Mouse (Mus musculus) neural tube, embryonic 13.5 days (tissue): ENCODE data around the gene Ska2. TPM values are rescaled to one million over a fixed set of nuclear protein-coding genes. Genes with fewer than 3 reads are reported as not detected.

Source experiments
- ATAC-seq: fragments of 200-750 bp; cut with Nextera tagmentation; 2 replicates; pipeline ENCODE4 v1.8.0; 2017; ENCODE audit warnings: low read depth, mild to moderate bottlenecking, moderate TSS enrichment, moderate library complexity
- H3K27ac ChIP-seq: fragments of 300-500 bp; sonication (generic); replicated peaks from 2 replicates; pipeline ENCODE4 v1.5.1; 2015; ENCODE audit warnings: moderate library complexity, mild to moderate bottlenecking, inconsistent platforms
- H3K27me3 ChIP-seq: fragments of 300-500 bp; sonication (generic); 2 replicates; pipeline ENCODE4 v1.6.1; 2015; ENCODE audit warnings: mild to moderate bottlenecking, inconsistent platforms
- H3K36me3 ChIP-seq: fragments of 300-500 bp; sonication (generic); 2 replicates; pipeline ENCODE4 v1.6.1; 2015; ENCODE audit warnings: mild to moderate bottlenecking, inconsistent platforms
- H3K4me1 ChIP-seq: fragments of 300-500 bp; sonication (generic); replicated peaks from 2 replicates; pipeline ENCODE4 v1.6.1; 2015; ENCODE audit warnings: inconsistent platforms
- H3K4me2 ChIP-seq: fragments of 300-500 bp; sonication (generic); 2 replicates; pipeline ENCODE4 v1.6.1; 2015; ENCODE audit warnings: inconsistent platforms, mild to moderate bottlenecking, moderate library complexity
- H3K4me3 ChIP-seq: fragments of 300-500 bp; sonication (generic); 2 replicates; pipeline ENCODE4 v1.5.1; 2015; ENCODE audit warnings: mild to moderate bottlenecking, inconsistent platforms
- H3K9ac ChIP-seq: fragments of 300-500 bp; sonication (generic); 2 replicates; pipeline ENCODE4 v1.6.1; 2015; ENCODE audit warnings: moderate library complexity, mild to moderate bottlenecking, inconsistent platforms
- H3K9me3 ChIP-seq: fragments of 300-500 bp; sonication (generic); 2 replicates; pipeline ENCODE4 v1.6.1; 2016; ENCODE audit warnings: inconsistent platforms
- WGBS: fragments of 180-500 bp; shearing (Covaris S2); methylation state at CpG from one replicate; pipeline ENCODE4 v1.1.7; 2015; 5-methylcytosine and 5-hydroxymethylcytosine counted together
- polyA plus RNA-seq: library from polyadenylated mRNA; unstranded; fragments of >200 nt; fragmentation: Nextera tagmentation; extraction: Ambion mirVana; gene quantifications from 2 replicates; pipeline ENCODE4 v1.2.1, GENCODE M21; 2015

Gene Ska2
- polyA plus RNA-seq: 49.7 and 59.8 TPM in 2 replicates

- Histone ChIP-seq H3K36me3 (peaks cover 16% of the 10 kb centered on the region), H3K4me2 (peak within 1 kb of the TSS; percentile 90), H3K27me3 (no peaks in the 10 kb centered on the region), H3K9me3 (no peaks in the 10 kb centered on the region), H3K27ac (peak within 1 kb of the TSS; percentile 94), H3K4me3 (peak within 1 kb of the TSS; percentile 93), H3K9ac (peak within 1 kb of the TSS; percentile 95), H3K4me1 (peaks cover 42% of the 10 kb centered on the region)
- peak; percentile 100 for ATAC-seq
- 0% methylated on average over 40 of the region's 40 CpGs for WGBS
These were observed at the start of gene Ska2 for GRCm38 (mm10) chr11:87108755-87109518. TSS of gene Ska2 (plus strand) at chr11:87109234.

- no peak overlapping the region for H3K27ac ChIP-seq
- H3K4me3 ChIP-seq: no peak overlapping the region
- H3K27me3 ChIP-seq: no peaks in the 10 kb centered on the region
- H3K4me1 ChIP-seq: 0 out of 2 replicates have a peak, but pooled peaks cover 4% of the 10 kb centered on the region
- WGBS: 96% methylated on average over 2 of the region's 2 CpGs
- peaks cover 78% of the 10 kb centered on the region for H3K36me3 ChIP-seq
- no peaks in the 10 kb centered on the region for H3K9me3 ChIP-seq
- no peak for ATAC-seq
- no peak overlapping the region for H3K9ac ChIP-seq
- no peak overlapping the region for H3K4me2 ChIP-seq
These were observed 48.6 kb upstream of the Ska2 start for GRCm38 (mm10) chr11:87060410-87060809.

- H3K9me3 ChIP-seq: no peaks in the 10 kb centered on the region
- H3K27me3 ChIP-seq: no peaks in the 10 kb centered on the region
- no peak overlapping the region for H3K27ac ChIP-seq
- H3K4me1 ChIP-seq: 0 out of 2 replicates have a peak, but pooled peaks cover 4% of the 10 kb centered on the region
- ATAC-seq: no peak
- H3K4me3 ChIP-seq: no peak overlapping the region
- peaks cover 62% of the 10 kb centered on the region for H3K36me3 ChIP-seq
- H3K4me2 ChIP-seq: no peak overlapping the region
- H3K9ac ChIP-seq: no peak overlapping the region
- 75% methylated on average over 3 of the region's 3 CpGs for WGBS
These were observed 46.9 kb upstream of the Ska2 start for GRCm38 (mm10) chr11:87062087-87062486.

GRCm38 (mm10) chr11:87073343-87073865 is 35.6 kb upstream of the Ska2 start:
- no peaks in the 10 kb centered on the region for H3K9me3 ChIP-seq
- H3K4me2 ChIP-seq: peak overlapping the region; percentile 66
- peak overlapping the region; percentile 98 for H3K27ac ChIP-seq
- H3K9ac ChIP-seq: peak overlapping the region; percentile 95
- WGBS: under 1% methylated on average over 24 of the region's 24 CpGs
- peaks cover 51% of the 10 kb centered on the region for H3K4me1 ChIP-seq
- peak overlapping the region; percentile 70 for H3K4me3 ChIP-seq
- H3K36me3 ChIP-seq: peaks cover 23% of the 10 kb centered on the region
- no peaks in the 10 kb centered on the region for H3K27me3 ChIP-seq
- ATAC-seq: peak; percentile 83

- peak within 1 kb of the TSS; percentile 70 for H3K4me3 ChIP-seq
- under 1% methylated on average over 43 of the region's 43 CpGs for WGBS
- ATAC-seq: peak; percentile 96
- peak within 1 kb of the TSS; percentile 95 for H3K9ac ChIP-seq
- H3K36me3 ChIP-seq: peaks cover 29% of the 10 kb centered on the region
- H3K27me3 ChIP-seq: no peaks in the 10 kb centered on the region
- H3K27ac ChIP-seq: peak within 1 kb of the TSS; percentile 98
- H3K4me1 ChIP-seq: peaks cover 49% of the 10 kb centered on the region
- H3K4me2 ChIP-seq: peak within 1 kb of the TSS; percentile 66
- H3K9me3 ChIP-seq: no peaks in the 10 kb centered on the region
These were observed 35.1 kb upstream of the Ska2 start, which contains the start of gene Gdpd1 for GRCm38 (mm10) chr11:87073866-87074440. TSS of gene Gdpd1 (minus strand) at chr11:87074062.

- no peak overlapping the region for H3K4me3 ChIP-seq
- H3K36me3 ChIP-seq: peaks cover 51% of the 10 kb centered on the region
- peak overlapping the region; percentile 97; the same call in 1 of the 2 replicates for H3K4me2 ChIP-seq
- ATAC-seq: no peak
- H3K9me3 ChIP-seq: no peaks in the 10 kb centered on the region
- H3K9ac ChIP-seq: 0 out of 2 replicates have a peak overlapping the region, but pooled peaks have one; percentile 22
- no peaks in the 10 kb centered on the region for H3K27me3 ChIP-seq
- H3K4me1 ChIP-seq: peaks cover 42% of the 10 kb centered on the region
- WGBS: 73% methylated on average over 1 of the region's 1 CpGs
- H3K27ac ChIP-seq: no peak overlapping the region
These were observed 25.3 kb upstream of the Ska2 start for GRCm38 (mm10) chr11:87083712-87084111.

DNA sequence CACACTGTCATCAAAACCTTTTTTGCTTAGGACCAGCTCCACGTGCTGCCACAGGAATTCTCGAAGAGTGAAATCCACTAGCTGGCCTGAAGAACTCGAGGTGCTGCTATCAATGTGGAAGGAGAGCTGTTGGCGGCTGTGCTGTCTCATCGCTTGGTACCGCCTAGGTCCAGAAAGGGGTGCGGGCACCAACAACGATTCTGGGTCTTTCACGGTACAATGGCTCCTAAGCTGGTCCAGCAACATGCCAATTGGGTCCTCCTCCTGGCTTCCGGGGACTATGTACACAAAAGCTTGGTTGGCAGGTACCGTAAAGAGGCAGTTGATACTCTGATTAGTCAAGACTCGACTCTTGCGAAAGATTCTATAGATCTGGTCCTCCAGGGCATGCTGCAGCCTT is 23.6 kb upstream of the Ska2 start:
- H3K4me2 ChIP-seq: peak overlapping the region; percentile 97
- ATAC-seq: no peak
- peak overlapping the region; percentile 85 for H3K9ac ChIP-seq
- no peaks in the 10 kb centered on the region for H3K9me3 ChIP-seq
- H3K36me3 ChIP-seq: peaks cover 40% of the 10 kb centered on the region
- H3K27ac ChIP-seq: no peak overlapping the region
- H3K4me1 ChIP-seq: peaks cover 36% of the 10 kb centered on the region
- H3K27me3 ChIP-seq: no peaks in the 10 kb centered on the region
- 93% methylated on average over 13 of the region's 13 CpGs for WGBS
- peak overlapping the region; percentile 86 for H3K4me3 ChIP-seq

- peak; percentile 92 for ATAC-seq
- H3K4me1 ChIP-seq: peaks cover 36% of the 10 kb centered on the region
- H3K9ac ChIP-seq: peak within 1 kb of the TSS; percentile 85
- peaks cover 38% of the 10 kb centered on the region for H3K36me3 ChIP-seq
- peak within 1 kb of the TSS; percentile 86 for H3K4me3 ChIP-seq
- H3K4me2 ChIP-seq: peak within 1 kb of the TSS; percentile 97
- 1% methylated on average over 43 of the region's 43 CpGs for WGBS
- no peaks in the 10 kb centered on the region for H3K27me3 ChIP-seq
- no peaks in the 10 kb centered on the region for H3K9me3 ChIP-seq
- 0 out of 2 replicates have a peak within 1 kb of the TSS, but pooled peaks have one; percentile 34 for H3K27ac ChIP-seq
These were observed 22.6 kb upstream of the Ska2 start, which contains the start of gene Smg8 for GRCm38 (mm10) chr11:87086290-87086984. TSS of gene Smg8 (minus strand) at chr11:87086774.

DNA sequence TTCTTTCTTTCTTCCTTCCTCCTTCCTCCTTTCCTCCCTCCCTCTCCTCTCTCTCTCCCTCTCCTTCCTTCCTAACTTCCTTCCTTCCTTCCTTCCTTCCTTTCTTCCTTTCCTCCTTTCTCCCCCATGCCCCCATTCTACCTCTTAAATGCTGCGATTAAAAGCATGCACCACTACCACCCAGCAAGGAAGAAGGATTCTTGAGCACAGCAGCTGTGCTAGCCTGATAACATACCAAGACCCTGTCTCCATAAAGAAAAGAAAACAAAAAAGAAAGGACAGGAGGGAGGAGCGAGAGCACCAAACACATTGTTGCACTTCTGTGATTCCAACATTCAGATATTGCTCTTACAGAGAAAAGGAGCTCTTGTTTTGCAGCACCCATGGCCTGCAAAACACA is 21.9 kb upstream of the Ska2 start:
- WGBS: 68% methylated on average over 2 of the region's 2 CpGs
- peaks cover 34% of the 10 kb centered on the region for H3K4me1 ChIP-seq
- peak overlapping the region; percentile 85; the same call in 1 of the 2 replicates for H3K9ac ChIP-seq
- peak overlapping the region; percentile 97 for H3K4me2 ChIP-seq
- H3K36me3 ChIP-seq: peaks cover 38% of the 10 kb centered on the region
- H3K9me3 ChIP-seq: no peaks in the 10 kb centered on the region
- no peaks in the 10 kb centered on the region for H3K27me3 ChIP-seq
- ATAC-seq: no peak
- peak overlapping the region; percentile 86 for H3K4me3 ChIP-seq
- H3K27ac ChIP-seq: no peak overlapping the region

DNA sequence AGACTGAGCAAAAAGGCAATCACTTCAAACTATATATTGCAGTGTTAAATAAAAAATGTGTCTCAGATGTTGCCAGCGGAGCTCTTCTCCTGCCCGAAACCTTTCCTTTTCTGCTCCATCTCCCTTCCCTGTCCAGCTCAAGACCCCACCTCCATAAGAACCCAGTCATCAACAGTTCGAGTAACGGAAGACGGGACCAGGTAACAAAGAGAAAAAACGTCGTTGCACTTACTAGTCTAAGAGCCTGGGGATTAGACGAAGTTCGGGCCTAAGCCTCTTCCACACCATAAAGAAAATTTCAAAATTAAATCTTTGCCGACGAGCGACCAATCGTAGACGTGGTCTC is 652 bp upstream of the Ska2 start, which contains the start of gene Prr11:
Gene Prr11 (minus strand): TSS at position 300 of the 346 bp plus-strand sequence.
- Histone ChIP-seq H3K9me3 (no peaks in the 10 kb centered on the region), H3K9ac (peak within 1 kb of the TSS; percentile 95), H3K27ac (peak within 1 kb of the TSS; percentile 94), H3K4me1 (peaks cover 39% of the 10 kb centered on the region), H3K4me2 (peak within 1 kb of the TSS; percentile 90), H3K27me3 (no peaks in the 10 kb centered on the region), H3K36me3 (peaks cover 16% of the 10 kb centered on the region), H3K4me3 (peak within 1 kb of the TSS; percentile 93)
- WGBS: under 1% methylated on average over 14 of the region's 14 CpGs
- peak; percentile 26 for ATAC-seq

DNA sequence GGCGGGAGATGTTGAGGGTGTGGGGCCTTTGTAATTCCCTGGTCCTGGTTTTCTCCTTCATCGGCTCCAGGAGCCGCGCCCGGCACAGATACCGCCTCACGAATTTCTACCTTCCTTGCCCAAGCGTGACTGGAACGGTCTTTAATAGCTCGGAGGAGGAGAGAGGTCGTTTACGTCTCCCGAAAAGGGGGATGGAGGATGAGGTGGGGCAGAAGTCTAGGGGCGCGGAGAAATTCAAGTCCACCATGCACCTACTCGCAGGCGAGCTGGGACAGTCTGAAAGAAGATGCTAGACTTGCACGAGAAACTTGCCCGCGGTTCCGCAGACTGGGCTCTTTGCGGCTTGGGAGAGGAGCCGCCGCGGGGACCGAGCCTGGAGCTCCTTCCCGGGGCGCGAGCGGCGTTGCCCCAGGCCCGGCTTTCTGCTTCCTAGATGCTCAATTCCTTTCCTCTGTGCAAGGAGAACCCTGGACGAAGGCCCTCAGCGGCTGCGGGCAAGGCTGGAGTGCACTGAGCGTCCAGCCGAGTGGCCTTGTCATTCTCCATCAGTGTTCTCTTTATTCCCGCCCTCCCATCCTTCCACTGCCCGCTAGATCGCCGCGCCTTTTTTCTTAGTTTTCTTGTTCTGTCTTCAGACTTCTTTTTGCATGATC is 611 bp downstream of the Ska2 start:
- H3K36me3 ChIP-seq: peaks cover 11% of the 10 kb centered on the region
- WGBS: under 1% methylated on average over 42 of the region's 42 CpGs

More for the DNA sequence above, 611 bp downstream of the Ska2 start:
- Histone ChIP-seq H3K27me3 (no peaks in the 10 kb centered on the region), H3K4me3 (peak overlapping the region; percentile 93), H3K9ac (peak overlapping the region; percentile 95), H3K9me3 (no peaks in the 10 kb centered on the region), H3K4me2 (peak overlapping the region; percentile 90), H3K4me1 (peaks cover 42% of the 10 kb centered on the region), H3K27ac (peak overlapping the region; percentile 94)
- ATAC-seq: peak; percentile 6
